Mouse (Mus musculus) limb, embryonic 15.5 days (tissue): ENCODE results near the gene Ak9. TPM values are rescaled to one million over a fixed set of nuclear protein-coding genes. Genes with fewer than 3 reads are reported as not detected.

Experiments
- ATAC-seq: fragments of 200-750 bp; cut with Nextera tagmentation; 2 replicates; pipeline ENCODE4 v1.8.0; 2017; ENCODE audit warnings: low read depth, moderate TSS enrichment; ENCODE audit not compliant: insufficient number of reproducible peaks, low FRiP score, low TSS enrichment
- H3K27ac ChIP-seq: fragments of 300-500 bp; sonication (generic); 2 replicates; pipeline ENCODE4 v1.5.1; 2015; ENCODE audit warnings: moderate library complexity, mild to moderate bottlenecking, inconsistent platforms
- H3K27me3 ChIP-seq: fragments of 300-500 bp; sonication (generic); 2 replicates; pipeline ENCODE4 v1.6.1; 2015; ENCODE audit warnings: inconsistent platforms
- H3K36me3 ChIP-seq: fragments of 300-500 bp; sonication (generic); 2 replicates; pipeline ENCODE4 v1.6.1; 2015; ENCODE audit warnings: inconsistent platforms
- H3K4me1 ChIP-seq: fragments of 300-500 bp; sonication (generic); 2 replicates; pipeline ENCODE4 v1.6.1; 2015; ENCODE audit warnings: inconsistent platforms
- H3K4me2 ChIP-seq: fragments of 300-500 bp; sonication (generic); 2 replicates; pipeline ENCODE4 v1.6.1; 2015; ENCODE audit warnings: mild to moderate bottlenecking, inconsistent platforms
- H3K4me3 ChIP-seq: fragments of 300-500 bp; sonication (generic); 2 replicates; pipeline ENCODE4 v1.5.1; 2015; ENCODE audit warnings: mild to moderate bottlenecking, inconsistent platforms
- H3K9ac ChIP-seq: fragments of 300-500 bp; sonication (generic); 2 replicates; pipeline ENCODE4 v1.6.1; 2015; ENCODE audit warnings: inconsistent platforms
- H3K9me3 ChIP-seq: fragments of 300-500 bp; sonication (generic); 2 replicates; pipeline ENCODE4 v1.6.1; 2016; ENCODE audit warnings: inconsistent platforms
- WGBS: fragments of 180-500 bp; shearing (Covaris S2); methylation state at CpG from one replicate; pipeline ENCODE4 v1.1.7; 2015; 5-methylcytosine and 5-hydroxymethylcytosine counted together
- polyA plus RNA-seq: library from polyadenylated mRNA; unstranded; fragments of >200 nt; fragmentation: Nextera tagmentation; extraction: Ambion mirVana; gene quantifications from 2 replicates; pipeline ENCODE4 v1.2.1, GENCODE M21; 2015

Gene Ak9
- polyA plus RNA-seq, 1 experiment from 2014 or later, result not detected

DNA sequence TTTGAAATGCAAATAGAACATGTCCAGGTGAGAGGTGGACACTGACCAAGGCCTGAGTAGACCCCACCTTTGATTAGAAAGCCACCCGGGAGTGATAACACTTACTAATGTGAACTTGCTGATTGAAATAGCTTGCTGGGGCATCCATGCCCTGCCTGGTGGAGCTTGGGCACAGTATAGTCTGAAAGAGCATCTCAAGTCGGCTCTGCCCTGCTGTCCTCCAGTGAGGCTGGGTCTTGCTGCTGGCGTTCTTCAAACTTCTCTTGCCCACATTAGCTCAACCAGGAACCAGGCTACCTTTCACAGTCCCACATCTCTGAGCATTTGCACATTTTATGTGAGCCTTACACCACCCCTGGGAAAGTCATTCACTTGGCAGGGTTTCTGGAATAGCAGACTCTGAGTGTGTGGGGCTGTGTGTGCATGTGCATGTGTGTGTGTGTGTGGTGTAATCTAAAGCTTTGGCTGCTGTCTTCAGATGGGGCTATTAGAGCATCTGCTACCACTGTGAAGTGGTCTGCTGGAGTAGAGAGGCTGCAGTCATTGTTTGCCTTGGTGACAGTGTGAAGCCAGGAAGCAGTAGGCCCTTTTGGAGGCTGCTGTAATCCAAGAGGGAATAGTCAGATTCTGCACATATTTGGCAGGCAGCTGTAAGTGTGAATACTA, 157.4 kb downstream of the Ak9 start:
- 60% methylated on average over 3 of the region's 3 CpGs for WGBS
- no peak overlapping the region for H3K9ac ChIP-seq
- H3K4me3 ChIP-seq, result no peak overlapping the region
- H3K4me1 ChIP-seq, result no peaks in the 10 kb centered on the region
- H3K9me3 ChIP-seq, result no peaks in the 10 kb centered on the region
- H3K27me3 ChIP-seq, result no peaks in the 10 kb centered on the region
- no peak for ATAC-seq
- no peak overlapping the region for H3K4me2 ChIP-seq
- H3K27ac ChIP-seq, result no peak overlapping the region
- peaks cover 59% of the 10 kb centered on the region for H3K36me3 ChIP-seq

DNA sequence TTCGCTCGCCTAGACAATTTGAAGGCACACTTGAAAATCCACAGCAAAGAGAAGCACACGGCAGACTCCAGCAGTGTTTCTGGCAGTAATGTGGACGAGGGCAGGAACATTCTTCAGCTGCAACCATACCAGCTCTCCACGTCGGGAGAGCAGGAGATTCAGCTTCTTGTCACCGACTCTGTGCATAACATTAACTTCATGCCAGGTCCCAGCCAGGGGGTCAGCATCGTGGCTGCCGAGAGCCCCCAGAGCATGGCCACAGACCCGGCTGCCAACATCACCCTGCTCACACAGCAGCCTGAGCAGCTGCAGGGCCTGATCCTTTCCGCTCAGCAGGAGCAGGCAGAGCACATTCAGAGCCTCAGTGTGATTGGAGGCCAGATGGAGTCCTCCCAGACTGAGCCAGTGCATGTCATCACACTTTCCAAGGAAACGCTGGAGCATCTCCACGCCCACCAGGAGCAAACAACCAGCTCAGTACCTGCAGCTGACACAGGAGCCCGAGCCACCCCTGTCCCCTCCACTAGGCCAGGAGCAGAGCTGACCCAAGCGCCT, 160.7 kb downstream of the Ak9 start:
- no peak overlapping the region for H3K4me3 ChIP-seq
- no peak for ATAC-seq
- H3K27ac ChIP-seq, result no peak overlapping the region
- 64% methylated on average over 15 of the region's 15 CpGs for WGBS
- H3K9me3 ChIP-seq, result no peaks in the 10 kb centered on the region
- H3K4me1 ChIP-seq, result no peaks in the 10 kb centered on the region
- H3K9ac ChIP-seq, result no peak overlapping the region
- H3K4me2 ChIP-seq, result no peak overlapping the region
- no peaks in the 10 kb centered on the region for H3K27me3 ChIP-seq
- H3K36me3 ChIP-seq, result peaks cover 38% of the 10 kb centered on the region

DNA sequence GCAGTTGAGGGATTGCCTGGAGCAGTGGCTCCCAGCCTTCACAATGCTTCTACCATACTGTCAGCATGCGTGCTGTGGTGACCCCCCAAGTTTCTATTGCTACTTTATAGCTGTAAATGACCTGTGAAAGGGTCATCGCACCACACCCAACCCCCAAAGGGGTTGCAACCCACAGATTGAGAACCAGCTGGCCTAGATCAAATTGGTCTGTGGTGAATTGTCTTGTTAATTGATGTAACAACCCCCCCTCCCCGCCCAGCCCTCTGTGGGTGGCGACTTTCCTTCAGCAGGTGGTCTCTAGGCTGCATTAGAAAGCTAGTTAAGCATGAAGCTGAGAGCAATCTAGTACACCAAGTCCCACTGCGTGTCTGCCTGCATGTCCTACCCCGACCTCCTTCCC, 163.5 kb downstream of the Ak9 start:
- Histone ChIP-seq H3K9ac (no peak overlapping the region), H3K4me2 (no peak overlapping the region), H3K27ac (no peak overlapping the region), H3K4me3 (no peak overlapping the region), H3K36me3 (peaks cover 23% of the 10 kb centered on the region), H3K27me3 (no peaks in the 10 kb centered on the region), H3K4me1 (no peaks in the 10 kb centered on the region), H3K9me3 (no peaks in the 10 kb centered on the region)
- WGBS, result 42% methylated on average over 6 of the region's 6 CpGs
- ATAC-seq, result no peak

DNA sequence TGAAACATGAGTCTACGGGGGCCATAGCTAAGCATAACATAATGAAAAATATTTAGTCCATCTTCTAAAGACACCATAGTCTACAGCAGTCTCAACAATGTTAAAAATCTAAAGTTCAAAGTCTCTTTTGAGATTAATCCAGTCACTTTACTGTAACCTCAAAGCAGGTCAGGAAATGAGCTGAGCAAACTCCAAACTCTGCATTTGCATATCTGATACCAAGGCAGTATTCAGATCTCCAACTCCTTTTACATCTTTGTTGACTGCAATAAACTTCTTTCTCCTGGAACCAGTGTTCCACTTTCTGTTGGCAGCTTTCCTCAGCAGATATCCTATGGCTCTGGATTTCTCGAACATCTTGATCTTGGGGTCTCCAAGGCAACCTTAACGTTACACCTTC, 166.9 kb downstream of the Ak9 start:
- H3K9ac ChIP-seq, result no peak overlapping the region
- no peak overlapping the region for H3K4me2 ChIP-seq
- 77% methylated on average over 3 of the region's 3 CpGs for WGBS
- H3K27ac ChIP-seq, result no peak overlapping the region
- no peak for ATAC-seq
- no peaks in the 10 kb centered on the region for H3K27me3 ChIP-seq
- H3K4me1 ChIP-seq, result peaks cover 7% of the 10 kb centered on the region
- H3K9me3 ChIP-seq, result no peaks in the 10 kb centered on the region
- no peak overlapping the region for H3K4me3 ChIP-seq
- peaks cover 8% of the 10 kb centered on the region; the same call in 1 of the 2 replicates for H3K36me3 ChIP-seq

DNA sequence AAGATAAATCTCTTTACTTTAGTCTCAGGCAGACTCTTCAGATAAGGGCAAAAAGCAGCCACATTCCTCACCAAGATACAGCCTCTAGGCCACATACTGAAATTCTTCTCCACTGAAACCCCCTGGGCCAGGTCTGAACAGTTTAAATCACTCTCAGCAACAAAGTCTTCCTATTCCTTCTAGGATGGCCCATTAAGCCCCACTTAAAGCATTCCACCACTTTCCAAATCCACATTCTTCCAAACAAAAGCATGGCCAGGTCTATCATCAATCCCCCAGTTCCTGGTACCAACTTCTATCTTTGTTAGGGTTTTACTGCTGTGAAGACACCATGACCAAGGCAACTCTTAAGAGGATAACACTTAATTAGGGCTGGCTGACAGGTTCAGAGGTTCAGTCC, 168.8 kb downstream of the Ak9 start:
- Histone ChIP-seq H3K9ac (no peak overlapping the region), H3K36me3 (no peaks in the 10 kb centered on the region), H3K27me3 (no peaks in the 10 kb centered on the region), H3K4me3 (no peak overlapping the region), H3K27ac (no peak overlapping the region), H3K4me2 (no peak overlapping the region), H3K9me3 (no peaks in the 10 kb centered on the region), H3K4me1 (peaks cover 20% of the 10 kb centered on the region)
- ATAC-seq, result no peak

DNA sequence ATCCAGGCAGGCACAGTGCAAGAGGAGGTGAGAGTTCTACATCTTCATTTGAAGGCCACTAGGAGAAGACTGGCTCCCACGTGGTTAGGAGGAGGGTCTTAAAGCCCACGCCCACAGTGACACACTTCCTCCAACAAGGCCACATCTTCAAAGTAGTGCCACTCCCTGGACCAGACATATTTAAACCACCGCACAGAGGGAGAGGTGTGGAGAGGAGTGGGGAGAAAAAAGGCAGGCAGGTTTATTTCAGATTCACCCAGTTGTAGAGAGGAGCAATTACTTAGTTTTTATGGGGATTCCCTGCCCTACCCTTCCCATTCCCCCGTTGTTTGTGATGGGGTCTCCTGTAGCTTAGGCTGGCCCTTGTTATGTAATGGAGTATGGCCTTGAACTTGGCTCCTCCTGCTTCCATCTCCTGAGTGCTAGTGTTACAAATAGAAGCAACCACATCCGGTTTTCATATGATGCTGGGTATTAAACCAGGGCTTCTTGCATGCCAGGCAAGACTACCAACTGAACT, 169.2 kb downstream of the Ak9 start:
- H3K9ac ChIP-seq, result no peak overlapping the region
- H3K36me3 ChIP-seq, result no peaks in the 10 kb centered on the region
- no peak overlapping the region for H3K27ac ChIP-seq
- ATAC-seq, result no peak
- no peaks in the 10 kb centered on the region for H3K9me3 ChIP-seq
- H3K4me2 ChIP-seq, result no peak overlapping the region
- 71% methylated on average over 5 of the region's 5 CpGs for WGBS
- no peak overlapping the region for H3K4me3 ChIP-seq
- H3K27me3 ChIP-seq, result no peaks in the 10 kb centered on the region
- H3K4me1 ChIP-seq, result peaks cover 25% of the 10 kb centered on the region

DNA sequence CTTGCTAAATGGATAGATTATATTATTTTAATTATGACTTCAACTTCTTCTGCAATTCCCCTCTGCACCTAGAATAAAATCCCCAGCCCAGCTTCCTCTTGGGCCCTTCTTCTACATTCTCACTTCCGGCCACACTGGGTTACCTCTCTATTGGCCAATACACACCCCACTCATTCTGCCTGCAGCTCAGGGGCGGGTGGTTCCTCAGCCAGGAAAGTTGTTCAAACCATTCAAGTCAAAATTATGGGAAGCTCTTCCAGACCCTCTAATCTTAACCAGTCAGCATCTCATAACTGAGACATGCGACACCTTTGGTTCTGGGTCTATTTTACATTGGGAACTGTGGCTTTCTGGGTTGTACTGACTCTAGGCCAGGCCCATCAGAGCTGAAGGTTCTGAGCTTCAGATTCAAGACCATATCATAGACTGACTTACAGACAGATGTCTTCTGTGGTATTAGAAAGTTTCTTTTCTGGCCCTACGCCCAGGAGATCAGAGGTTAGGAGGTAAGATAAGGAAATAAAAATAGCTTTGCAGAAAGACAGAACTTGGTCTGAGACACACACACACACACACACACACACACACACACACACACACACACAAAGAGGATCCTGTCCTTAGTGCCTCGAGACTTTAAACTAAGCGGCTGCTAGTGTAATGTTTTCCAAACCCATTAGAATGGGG, 170.1 kb downstream of the Ak9 start:
- Histone ChIP-seq H3K9me3 (no peaks in the 10 kb centered on the region), H3K27ac (no peak overlapping the region), H3K4me1 (peaks cover 28% of the 10 kb centered on the region), H3K36me3 (peaks cover 3% of the 10 kb centered on the region; the same call in 1 of the 2 replicates), H3K27me3 (no peaks in the 10 kb centered on the region), H3K9ac (no peak overlapping the region), H3K4me2 (no peak overlapping the region), H3K4me3 (no peak overlapping the region)
- no peak for ATAC-seq
- 75% methylated on average over 6 of the region's 6 CpGs for WGBS

DNA sequence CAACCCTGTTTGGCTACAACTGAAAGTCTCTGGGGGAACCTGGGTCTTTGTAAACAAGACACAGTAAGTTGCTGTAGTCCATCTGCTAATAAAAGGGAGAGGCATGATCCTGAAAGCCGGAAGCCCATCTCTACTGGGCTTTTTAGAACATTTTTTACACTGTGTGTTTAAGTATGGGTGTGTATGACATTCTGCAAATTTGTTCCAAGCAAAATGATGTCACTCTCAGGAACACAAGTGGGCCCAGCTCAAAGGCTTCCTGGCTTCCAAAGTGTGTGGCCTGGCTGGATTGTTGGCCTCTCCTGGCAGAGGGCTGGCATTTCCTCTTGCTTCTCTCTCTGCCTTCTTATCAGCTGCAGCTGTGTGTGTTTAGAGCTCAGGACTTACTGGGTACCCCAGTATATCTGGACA, 171.2 kb downstream of the Ak9 start:
- ATAC-seq, result no peak
- H3K9ac ChIP-seq, result no peak overlapping the region
- H3K27ac ChIP-seq, result peak overlapping the region; percentile 48
- H3K4me2 ChIP-seq, result no peak overlapping the region
- 64% methylated on average over 1 of the region's 1 CpGs for WGBS
- no peak overlapping the region for H3K4me3 ChIP-seq
- no peaks in the 10 kb centered on the region for H3K27me3 ChIP-seq
- H3K4me1 ChIP-seq, result peaks cover 30% of the 10 kb centered on the region
- peaks cover 13% of the 10 kb centered on the region for H3K36me3 ChIP-seq
- H3K9me3 ChIP-seq, result no peaks in the 10 kb centered on the region

DNA sequence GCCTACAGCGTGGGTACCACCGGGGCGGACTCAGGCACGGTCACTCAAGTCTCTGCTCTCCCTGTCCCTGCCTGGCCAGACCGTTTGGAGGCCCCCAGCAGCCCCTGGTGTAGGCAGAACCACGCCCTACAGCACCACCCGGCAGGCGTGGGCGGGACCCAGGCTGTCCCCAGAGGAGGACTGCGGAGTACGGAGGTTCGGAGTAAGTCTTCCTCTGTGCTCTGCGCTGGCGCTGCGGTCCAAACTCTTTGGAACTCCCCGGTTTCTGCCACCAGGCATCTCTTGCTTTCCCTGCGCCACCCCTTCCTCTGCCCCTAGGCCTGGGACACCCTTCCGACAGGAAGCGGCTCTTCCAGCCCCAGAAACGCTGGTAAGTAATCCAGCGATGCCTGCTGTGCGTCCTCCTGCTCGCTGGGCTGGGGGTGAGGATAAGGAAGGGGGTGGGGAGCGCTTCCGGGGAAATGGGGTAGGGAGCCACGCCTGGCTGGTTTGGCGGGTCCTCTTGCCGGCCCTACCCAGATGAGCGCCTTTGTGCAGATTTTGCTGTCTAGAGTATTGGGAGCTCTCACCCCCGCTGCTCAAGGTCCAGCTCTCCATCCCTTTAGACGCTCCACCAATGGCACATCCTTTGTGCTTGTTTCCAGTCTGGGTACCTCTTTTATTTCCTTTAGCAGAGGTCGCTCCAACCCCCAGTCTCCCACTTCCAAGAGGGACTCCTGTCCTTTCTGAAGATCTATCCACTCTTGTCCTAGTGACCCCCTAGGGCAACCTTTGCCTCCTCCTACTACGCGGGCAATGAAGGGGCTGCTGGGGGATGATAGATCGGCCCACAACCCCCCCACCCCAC, 172.6 kb downstream of the Ak9 start, which contains the start of gene Mical1:
TSS of gene Mical1 (plus strand) at position 144 of the 847 bp plus-strand sequence.
- peak within 1 kb of the TSS; percentile 82 for H3K4me2 ChIP-seq
- H3K4me1 ChIP-seq, result peaks cover 31% of the 10 kb centered on the region
- peaks cover 23% of the 10 kb centered on the region for H3K36me3 ChIP-seq
- under 1% methylated on average over 35 of the region's 35 CpGs for WGBS
- ATAC-seq, result peak; percentile 72
- no peaks in the 10 kb centered on the region for H3K27me3 ChIP-seq
- H3K27ac ChIP-seq, result peak within 1 kb of the TSS; percentile 85
- H3K4me3 ChIP-seq, result peak within 1 kb of the TSS; percentile 60
- H3K9me3 ChIP-seq, result no peaks in the 10 kb centered on the region
- peak within 1 kb of the TSS; percentile 33 for H3K9ac ChIP-seq

DNA sequence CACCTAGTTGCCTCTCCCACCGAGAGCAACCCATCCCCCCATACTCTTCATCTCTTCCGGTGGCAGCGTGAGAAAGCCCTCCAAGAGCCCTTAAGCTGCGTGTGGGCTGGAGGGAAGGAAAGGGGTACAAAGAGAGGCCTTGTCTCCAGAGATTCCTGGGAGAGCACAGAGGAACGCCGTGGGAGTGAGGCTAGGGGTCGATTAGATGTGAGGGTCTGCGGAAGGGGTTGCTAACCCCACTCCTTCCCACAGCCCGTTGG, 173.2 kb downstream of the Ak9 start:
- Histone ChIP-seq H3K4me3 (peak overlapping the region; percentile 60), H3K27ac (peak overlapping the region; percentile 85), H3K9me3 (no peaks in the 10 kb centered on the region), H3K27me3 (no peaks in the 10 kb centered on the region), H3K4me1 (peaks cover 31% of the 10 kb centered on the region), H3K36me3 (peaks cover 28% of the 10 kb centered on the region), H3K4me2 (peak overlapping the region; percentile 82), H3K9ac (peak overlapping the region; percentile 33)
- WGBS, result 0% methylated on average over 9 of the region's 9 CpGs
- no peak for ATAC-seq

DNA sequence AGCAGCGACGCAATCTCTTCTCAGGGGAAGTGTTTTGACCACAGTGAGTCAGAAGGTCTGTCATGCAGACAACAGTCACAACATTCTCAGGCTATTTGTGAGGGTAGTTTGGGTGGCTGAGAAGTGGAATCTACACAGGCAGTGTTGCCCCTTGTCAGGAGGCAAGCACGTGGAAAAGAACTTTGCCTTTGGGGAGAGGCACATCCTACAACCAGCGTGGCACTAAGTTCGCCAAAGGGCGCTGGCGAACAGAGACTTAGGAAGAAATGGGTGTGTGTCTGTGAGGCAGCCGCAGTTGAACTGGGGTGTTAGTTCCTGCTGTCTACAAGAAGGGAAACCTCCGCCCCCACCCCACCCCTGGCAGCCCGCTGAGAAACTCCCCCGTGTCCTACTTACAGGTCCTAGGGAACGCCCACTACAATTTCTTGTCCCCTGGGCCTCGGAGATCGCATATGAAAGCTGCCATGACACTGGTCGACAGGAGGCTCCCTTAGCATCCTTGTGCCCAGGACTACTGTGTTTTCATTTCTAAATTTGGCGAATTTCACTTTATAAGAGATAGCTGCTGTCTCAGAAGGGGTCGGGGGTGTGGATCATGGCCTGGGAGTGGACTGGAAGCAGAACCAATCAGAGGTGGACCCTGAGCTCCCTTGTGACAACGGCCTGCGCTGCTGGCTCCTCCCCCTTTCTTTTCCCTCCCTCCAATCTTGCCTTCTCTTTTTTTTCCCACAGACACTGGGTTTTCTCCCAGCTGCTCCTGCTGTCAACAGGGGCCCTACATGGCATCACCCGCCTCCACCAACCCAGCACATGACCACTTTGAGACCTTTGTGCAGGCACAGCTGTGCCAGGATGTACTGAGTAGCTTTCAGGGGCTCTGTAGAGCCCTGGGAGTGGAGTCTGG, 173.8 kb downstream of the Ak9 start:
- peaks cover 34% of the 10 kb centered on the region for H3K36me3 ChIP-seq
- peak overlapping the region; percentile 82 for H3K4me2 ChIP-seq
- WGBS, result 5% methylated on average over 20 of the region's 20 CpGs
- peak overlapping the region; percentile 33 for H3K9ac ChIP-seq
- H3K4me1 ChIP-seq, result peaks cover 31% of the 10 kb centered on the region
- ATAC-seq, result peak; percentile 61; the same call in 1 of the 2 replicates
- no peaks in the 10 kb centered on the region for H3K9me3 ChIP-seq
- H3K27me3 ChIP-seq, result no peaks in the 10 kb centered on the region
- H3K4me3 ChIP-seq, result peak overlapping the region; percentile 60
- H3K27ac ChIP-seq, result peak overlapping the region; percentile 85
